Mouse (Mus musculus) CH12.LX (cell line): ENCODE measurements around the gene Erbb4. TPM values are rescaled to one million over a fixed set of nuclear protein-coding genes. Genes with fewer than 3 reads are reported as not detected.

Experiments
- DNase-seq: peaks from one replicate; pipeline ENCODE4 v3.0.0-alpha.2; 2013; ENCODE audit errors: extremely low read depth
- H3K27ac ChIP-seq: 2 replicates; pipeline ENCODE4 v1.5.1; 2012; ENCODE audit warnings: low read depth, mild to moderate bottlenecking, control low read depth, moderate library complexity; ENCODE audit not compliant: insufficient read depth
- H3K27me3 ChIP-seq: replicated peaks from 2 replicates; pipeline ENCODE3; 2012; ENCODE audit warnings: inconsistent platforms
- H3K36me3 ChIP-seq, 2 experiments: replicated peaks in 1 of 2; 2 replicates each; pipeline versions ENCODE3 to v1.6.1; 2012; ENCODE audit warnings: inconsistent platforms in 1 of 2, low read length in 1 of 2, mild to moderate bottlenecking in 1 of 2, mixed read lengths in 1 of 2, moderate library complexity in 1 of 2; ENCODE audit not compliant: control insufficient read depth in 1 of 2, insufficient read depth in 1 of 2
- H3K4me1 ChIP-seq, 2 experiments: 2 replicates each; pipeline ENCODE4 v1.6.1; 2012; ENCODE audit warnings: inconsistent platforms in 1 of 2, moderate library complexity in 1 of 2; ENCODE audit not compliant: insufficient read depth in 2 of 2, control insufficient read depth in 1 of 2
- H3K4me2 ChIP-seq: 2 replicates; pipeline ENCODE4 v1.6.1; 2012; ENCODE audit warnings: low read depth, mild to moderate bottlenecking, control low read depth; ENCODE audit not compliant: poor library complexity, insufficient read depth, severe bottlenecking
- H3K4me3 ChIP-seq, 3 experiments: fragments of 150-350 bp in 1 of 3; sonication (generic) in 1 of 3; replicated peaks in 1 of 3; 2 replicates each; pipeline versions ENCODE3 to v1.5.1; 2011 to 2012; ENCODE audit warnings: low read depth in 2 of 3, low read length in 2 of 3, mild to moderate bottlenecking in 2 of 3, moderate library complexity in 2 of 3, control low read depth in 1 of 3, improper control_type of control experiment in 1 of 3, inconsistent platforms in 1 of 3, mixed read lengths in 1 of 3; ENCODE audit not compliant: poor library complexity in 1 of 3
- H3K79me2 ChIP-seq: replicated peaks from 2 replicates; pipeline ENCODE4 v1.6.1; 2012; ENCODE audit warnings: mild to moderate bottlenecking, moderate library complexity; ENCODE audit not compliant: control insufficient read depth, poor library complexity, insufficient read depth, severe bottlenecking; ENCODE audit errors: extremely low read depth
- H3K9ac ChIP-seq: 2 replicates; pipeline ENCODE4 v1.6.1; 2012; ENCODE audit warnings: low read depth, mild to moderate bottlenecking, control low read depth, moderate library complexity; ENCODE audit not compliant: insufficient read depth
- H3K9me3 ChIP-seq: replicated peaks from 2 replicates; pipeline ENCODE3; 2012; ENCODE audit warnings: low read length, inconsistent platforms, mixed read lengths
- CHD1 ChIP-seq: IDR thresholded peaks from 2 replicates; pipeline ENCODE4 v1.6.1; 2012; ENCODE audit warnings: low read depth, low read length, improper control_type of control experiment, inconsistent platforms
- MAX ChIP-seq: IDR thresholded peaks from 2 replicates; pipeline ENCODE4 v1.6.1; 2011; ENCODE audit warnings: low read length, improper control_type of control experiment
- MXI1 ChIP-seq: IDR thresholded peaks from 2 replicates; pipeline ENCODE4 v1.6.1; 2011; ENCODE audit warnings: mild to moderate bottlenecking, low read depth, low read length, improper control_type of control experiment
- NELFE ChIP-seq: IDR thresholded peaks from 2 replicates; pipeline ENCODE4 v1.6.1; 2011; ENCODE audit warnings: low read depth, low read length, improper control_type of control experiment
- POLR2AphosphoS2 ChIP-seq: IDR thresholded peaks from 2 replicates; pipeline ENCODE4 v1.6.1; 2011; ENCODE audit warnings: low read depth, low read length, improper control_type of control experiment
- SIN3A ChIP-seq: IDR thresholded peaks from 2 replicates; pipeline ENCODE4 v1.6.1; 2012; ENCODE audit warnings: low read length, improper control_type of control experiment, inconsistent platforms
- SMC3 ChIP-seq: IDR thresholded peaks from 2 replicates; pipeline ENCODE4 v1.6.1; 2011; ENCODE audit warnings: low read depth, low read length, improper control_type of control experiment
- USF2 ChIP-seq: conservative IDR thresholded peaks from 2 replicates; pipeline ENCODE4 v1.6.1; 2011; ENCODE audit warnings: low read depth, low read length, improper control_type of control experiment
- dilution Hi-C: fragments of 300-500 bp; cut with MboI; formaldehyde crosslinking; loops from 2 replicates; pipeline ENCODE4 v1.14.3; 2020; ENCODE audit warnings: low sequenced_read_pairs; ENCODE audit not compliant: extremely low pct_unique_long_range_greater_than_20kb, extremely low pct_ligation_motif_present
- in situ Hi-C: fragments of 300-500 bp; cut with MboI; formaldehyde crosslinking; loops from 3 replicates; pipeline ENCODE4 v1.14.3; 2019; ENCODE audit warnings: low sequenced_read_pairs, low pct_ligation_motif_present, low pct_unique_long_range_greater_than_20kb, mixed read lengths
- polyA plus RNA-seq: library from polyadenylated mRNA; unstranded; fragments of >175 nt; gene quantifications from 2 replicates; pipeline ENCODE4 v1.2.1, GENCODE M21; 2012; ENCODE audit warnings: low read depth; ENCODE audit not compliant: insufficient read length
- total RNA-seq, 2 experiments: library from RNA; depleted of rRNA; stranded (reverse); fragments of 300-350 nt in 1 of 2; fragments of >200 nt in 1 of 2; gene quantifications; 2 replicates each; pipeline ENCODE4 v1.2.3; 2012 to 2014

The Erbb4 gene
- total and polyA plus RNA-seq, 3 experiments, result not detected

DNA sequence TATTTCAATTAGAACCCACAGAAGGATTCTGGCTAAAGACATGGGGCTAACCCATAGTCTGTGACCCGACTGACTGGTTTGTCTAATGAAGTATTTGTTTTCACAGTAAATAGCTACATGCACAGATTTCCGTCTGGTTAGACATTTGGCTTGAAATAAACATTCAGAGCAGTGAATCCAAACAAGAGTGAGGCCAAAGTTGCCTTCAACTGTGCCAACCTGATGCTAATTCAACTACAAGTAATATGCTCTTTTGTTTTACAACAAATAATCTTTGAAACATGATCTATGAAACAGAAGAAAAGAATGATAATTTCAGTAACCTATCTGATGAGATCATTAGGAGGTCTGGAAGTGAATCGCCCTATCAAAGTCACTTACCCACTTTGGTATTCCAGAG is 106.5 kb downstream of the Erbb4 start:
- no peak overlapping the region for H3K27ac ChIP-seq
- no peaks in the 10 kb centered on the region for H3K27me3 ChIP-seq
- TF ChIP-seq SMC3, result no peak
- TF ChIP-seq CHD1, result no peak
- H3K9me3 ChIP-seq, result peaks cover 9% of the 10 kb centered on the region
- no peaks in the 10 kb centered on the region for H3K4me1 ChIP-seq
- no peaks in the 10 kb centered on the region for H3K36me3 ChIP-seq
- no peak overlapping the region for H3K4me3 ChIP-seq
- no peaks in the 10 kb centered on the region for H3K79me2 ChIP-seq
- in situ Hi-C loops, result no loop called here
- no peak overlapping the region for H3K4me2 ChIP-seq
- dilution Hi-C loops, result no loop called here
- DNase-seq, result no peak
- no peak overlapping the region for H3K9ac ChIP-seq

DNA sequence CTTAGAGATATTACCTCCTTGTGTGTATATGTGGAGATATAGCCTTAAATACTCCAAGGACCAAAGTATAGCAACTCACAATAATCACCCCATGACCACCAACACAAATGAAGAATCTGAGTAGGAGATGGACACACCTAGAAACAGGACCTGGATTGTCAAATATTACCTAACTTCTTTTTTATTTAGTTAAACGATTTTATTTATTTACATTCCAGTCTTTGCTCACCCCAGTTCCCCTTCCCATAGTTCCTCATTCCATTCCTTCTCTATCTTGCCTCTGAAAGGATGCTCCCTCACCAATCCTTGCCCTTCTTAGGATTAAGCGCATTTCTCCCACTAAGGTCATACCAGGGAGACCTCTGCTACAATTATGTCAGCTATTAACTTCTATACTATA is 128.6 kb downstream of the Erbb4 start:
- Histone ChIP-seq H3K36me3 (no peaks in the 10 kb centered on the region), H3K9me3 (peaks cover 8% of the 10 kb centered on the region), H3K27me3 (no peaks in the 10 kb centered on the region), H3K79me2 (no peaks in the 10 kb centered on the region), H3K4me3 (no peak overlapping the region), H3K4me2 (no peak overlapping the region), H3K4me1 (no peaks in the 10 kb centered on the region), H3K9ac (no peak overlapping the region), H3K27ac (no peak overlapping the region)
- TF ChIP-seq MAX, result no peak
- in situ Hi-C loops, result no loop called here
- dilution Hi-C loops, result no loop called here
- no peak for DNase-seq

DNA sequence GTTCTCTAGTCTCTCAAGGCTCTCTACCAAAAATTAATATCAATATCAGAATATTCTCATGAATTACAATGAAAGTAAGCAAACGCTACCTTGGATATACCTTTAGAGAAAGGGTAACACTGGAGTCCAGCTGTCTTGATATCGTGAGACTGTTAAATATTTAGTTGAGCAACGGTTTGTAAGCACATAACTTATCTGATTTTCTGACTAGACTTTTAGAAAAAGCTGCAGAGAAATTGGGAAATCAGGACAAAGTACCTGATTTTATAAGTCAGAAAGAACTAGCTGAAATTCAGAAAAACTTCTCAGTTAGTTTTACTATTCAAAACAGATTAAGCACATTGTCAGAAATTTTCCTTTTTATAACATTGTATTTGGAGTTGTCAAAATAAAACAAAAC is 129.3 kb downstream of the Erbb4 start:
- H3K27ac ChIP-seq, result no peak overlapping the region
- DNase-seq, result no peak
- H3K9me3 ChIP-seq, result peaks cover 10% of the 10 kb centered on the region
- H3K9ac ChIP-seq, result no peak overlapping the region
- no peak overlapping the region for H3K4me2 ChIP-seq
- TF ChIP-seq SIN3A (no peak), POLR2AphosphoS2 (no peak), MXI1 (no peak), NELFE (no peak), USF2 (no peak)
- no peaks in the 10 kb centered on the region for H3K4me1 ChIP-seq
- no peaks in the 10 kb centered on the region for H3K79me2 ChIP-seq
- no peak overlapping the region for H3K4me3 ChIP-seq
- dilution Hi-C loops, result no loop called here
- H3K36me3 ChIP-seq, result no peaks in the 10 kb centered on the region
- no peaks in the 10 kb centered on the region for H3K27me3 ChIP-seq
- in situ Hi-C loops, result no loop called here
